Comparison of ENCODE assay signal across 25 mouse cellular contexts in the genomic region with DNA sequence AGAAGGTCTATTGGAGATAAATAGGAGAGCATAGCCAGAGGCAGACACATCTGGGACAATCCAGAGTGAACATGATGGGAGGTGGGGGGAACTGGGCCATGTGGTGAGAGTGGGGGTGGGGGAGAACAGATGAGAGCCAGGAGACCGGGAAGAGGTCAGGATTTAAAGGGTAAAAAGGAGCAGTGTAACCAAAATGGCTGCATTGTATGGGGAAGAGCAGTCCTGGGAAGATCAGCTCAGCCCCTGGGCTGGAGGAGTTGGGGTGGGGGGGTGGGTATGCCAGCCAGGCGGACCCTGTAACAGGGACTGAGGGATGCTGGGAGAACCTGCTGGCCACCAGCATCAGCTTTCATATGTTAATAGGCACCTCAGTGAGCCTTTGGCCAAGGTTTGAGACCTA.
"Had no signal": no experiment of that assay in that cellular context is flagged by ENCODE, and none has a peak within 500 bp of the region (broad histone marks: within the 10 kb centered on the region; RNA-seq: fewer than 3 reads in every experiment).

No protein-coding gene starts in this region.

- H3K9me3 ChIP-seq: kidney, embryonic 15.5 days; limb, embryonic 10.5 days; limb, embryonic 13.5 days; liver, embryonic 12.5 days; liver, embryonic 15.5 days; lung, embryonic 15.5 days; megakaryocyte, embryonic 14.5 days; neural tube, embryonic 12.5 days; neural tube, embryonic 15.5 days had no signal

- H3K27ac ChIP-seq: kidney, embryonic 15.5 days; layer of hippocampus, adult 2 months; limb, embryonic 10.5 days; limb, embryonic 13.5 days; liver, embryonic 12.5 days; liver, embryonic 15.5 days; lung, embryonic 15.5 days; neural tube, embryonic 12.5 days; neural tube, embryonic 15.5 days; stomach, postnatal 0 days had no signal

- H3K27me3 ChIP-seq: kidney, embryonic 15.5 days; limb, embryonic 13.5 days; liver, embryonic 12.5 days; liver, embryonic 15.5 days; lung, embryonic 15.5 days; neural tube, embryonic 12.5 days; neural tube, embryonic 15.5 days had no signal

- DNase-seq: kidney, adult 8-10 months; kidney, postnatal 14 days; kidney, postnatal 4 days; layer of hippocampus, adult 9-11 months; liver; lung, adult 18-20 months; lung, postnatal 10 days; lung, postnatal 36 days; right cerebral cortex, adult 18-20 months; right cerebral cortex, postnatal 14 days; right cerebral cortex, postnatal 4 days; thymus, adult 2 months; thymus, postnatal 14 days; thymus, postnatal 4 days had no signal

- ATAC-seq: liver, embryonic 12.5 days had no signal

- H3K4me3 ChIP-seq: kidney, embryonic 15.5 days; layer of hippocampus, adult 2 months; limb, embryonic 10.5 days; limb, embryonic 13.5 days; liver, embryonic 12.5 days; liver, embryonic 15.5 days; lung, embryonic 15.5 days; megakaryocyte, embryonic 14.5 days; neural tube, embryonic 12.5 days; neural tube, embryonic 15.5 days had no signal

- H3K9ac ChIP-seq: kidney, embryonic 15.5 days; limb, embryonic 13.5 days; liver, embryonic 12.5 days; liver, embryonic 15.5 days; lung, embryonic 15.5 days; neural tube, embryonic 12.5 days; neural tube, embryonic 15.5 days had no signal

- H3K4me1 ChIP-seq: liver, embryonic 15.5 days; neural tube, embryonic 12.5 days had no signal

- H3K4me2 ChIP-seq: kidney, embryonic 15.5 days; limb, embryonic 13.5 days; liver, embryonic 12.5 days; liver, embryonic 15.5 days; lung, embryonic 15.5 days; neural tube, embryonic 12.5 days; neural tube, embryonic 15.5 days had no signal

- H3K36me3 ChIP-seq: kidney, embryonic 15.5 days; limb, embryonic 10.5 days; limb, embryonic 13.5 days; liver, embryonic 12.5 days; liver, embryonic 15.5 days; lung, embryonic 15.5 days; neural tube, embryonic 12.5 days; neural tube, embryonic 15.5 days had no signal
